Mouse (Mus musculus) G1E (cell line): Measurements from ENCODE around the gene Sumo2. TPM values are rescaled to one million over a fixed set of nuclear protein-coding genes. Genes with fewer than 3 reads are reported as not detected.

Source experiments
- ATAC-seq: 2 replicates; pipeline ENCODE4 v1.8.0; 2016; ENCODE audit warnings: mild to moderate bottlenecking; ENCODE audit not compliant: insufficient number of reproducible peaks, poor library complexity, low FRiP score, severe bottlenecking; ENCODE audit errors: extremely low read depth
- DNase-seq: peaks from one replicate; pipeline ENCODE4 v3.0.0; 2012; ENCODE audit warnings: low spot score
- H3K27me3 ChIP-seq: 2 replicates; pipeline ENCODE4 v1.6.1; 2012; ENCODE audit warnings: mild to moderate bottlenecking, low read length, inconsistent platforms; ENCODE audit not compliant: insufficient read depth
- H3K36me3 ChIP-seq: replicated peaks from 2 replicates; pipeline ENCODE3; 2012; ENCODE audit warnings: mild to moderate bottlenecking, inconsistent platforms
- H3K4me1 ChIP-seq: 2 replicates; pipeline ENCODE4 v1.6.1; 2012; ENCODE audit warnings: low read depth, low read length, inconsistent platforms, mixed read lengths; ENCODE audit not compliant: insufficient read depth
- H3K4me3 ChIP-seq: 2 replicates; pipeline ENCODE4 v1.5.1; 2012; ENCODE audit warnings: low read depth, mild to moderate bottlenecking, inconsistent platforms, low read length, moderate library complexity, mixed read lengths
- H3K9me3 ChIP-seq: replicated peaks from 2 replicates; pipeline ENCODE4 v1.6.1; 2012; ENCODE audit warnings: inconsistent platforms
- CTCF ChIP-seq: IDR thresholded peaks from 2 replicates; pipeline ENCODE4 v1.5.1; 2012; ENCODE audit warnings: low read depth, low read length, inconsistent platforms, mixed read lengths
- GATA1 ChIP-seq: IDR thresholded peaks from 2 replicates; pipeline ENCODE4 v1.6.1; 2012; ENCODE audit warnings: borderline replicate concordance, low read length, inconsistent platforms, mixed read lengths
- GATA2 ChIP-seq: IDR thresholded peaks from 2 replicates; pipeline ENCODE4 v1.6.1; 2012; ENCODE audit warnings: low read depth, low read length, inconsistent platforms, borderline replicate concordance
- POLR2AphosphoS5 ChIP-seq: IDR thresholded peaks from 2 replicates; pipeline ENCODE4 v1.6.1; 2012; ENCODE audit warnings: low read depth, low read length, inconsistent platforms; ENCODE audit not compliant: insufficient replicate concordance
- TAL1 ChIP-seq: conservative IDR thresholded peaks from 2 replicates; pipeline ENCODE4 v1.6.1; 2012; ENCODE audit warnings: low read depth, low read length, inconsistent platforms, mixed read lengths
- polyA plus RNA-seq: library from polyadenylated mRNA; stranded (reverse); fragments of >175 nt; gene quantifications from 2 replicates; pipeline ENCODE4 v1.2.3, GENCODE M21; 2012
- total RNA-seq, 2 experiments: library from RNA; stranded (forward) in 1 of 2; stranded (reverse) in 1 of 2; fragments of 200-1000 nt in 1 of 2; fragments of >200 nt in 1 of 2; fragmentation: Nextera tagmentation in 1 of 2; gene quantifications; 2 replicates each; pipeline ENCODE4 v1.2.3; 2014 to 2017

The Sumo2 gene
- total and polyA plus RNA-seq, 3 experiments, result 421 to 642 (median 491) TPM

DNA sequence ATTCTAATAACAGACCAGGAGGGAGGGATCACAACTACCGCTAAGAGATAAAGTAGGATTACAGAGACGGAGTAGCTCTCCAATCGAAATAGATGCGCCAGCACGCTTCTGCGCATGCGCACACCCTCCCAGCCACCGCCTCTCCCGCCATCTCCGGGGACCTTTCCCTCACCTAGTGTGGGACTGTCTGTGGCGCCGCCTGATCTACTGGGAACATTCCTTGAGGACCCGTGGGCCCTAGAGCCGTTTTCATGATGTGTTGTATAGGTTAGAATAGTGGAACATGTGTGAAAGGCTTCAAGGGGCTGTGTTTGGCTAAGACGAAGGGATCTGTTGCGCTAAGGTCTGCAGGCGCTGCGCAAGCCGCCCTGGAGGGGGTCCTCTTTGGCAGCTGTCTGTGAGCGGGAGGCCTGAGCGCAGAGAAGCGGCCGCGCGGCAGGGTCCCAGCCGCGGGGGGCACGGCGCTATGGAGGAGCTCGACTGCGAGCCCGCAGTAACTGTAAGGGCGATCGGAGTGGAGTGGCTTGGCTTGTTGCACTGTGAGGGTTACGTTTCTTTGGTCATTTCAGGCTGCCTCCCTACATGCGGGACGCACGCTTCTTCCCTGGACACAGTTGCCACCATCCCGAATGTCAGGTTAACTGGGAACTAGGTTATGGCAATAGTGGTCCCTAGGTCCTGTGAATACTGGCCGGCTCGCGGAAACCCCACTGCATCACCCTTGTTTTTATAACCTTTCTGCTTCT is 28.2 kb upstream of the Sumo2 start, which contains the start of gene Nup85:
Gene Nup85 (plus strand): TSS at position 371 of the 746 bp plus-strand sequence.
- DNase-seq, result peak; percentile 91
- Histone ChIP-seq H3K9me3 (no peaks in the 10 kb centered on the region), H3K4me1 (peaks cover 32% of the 10 kb centered on the region), H3K36me3 (peaks cover 39% of the 10 kb centered on the region), H3K27me3 (no peaks in the 10 kb centered on the region), H3K4me3 (peak within 1 kb of the TSS; percentile 83)
- peak; percentile 77 for ATAC-seq
- TF ChIP-seq POLR2AphosphoS5, result no peak
- TF ChIP-seq CTCF, result no peak
- TF ChIP-seq GATA2, result no peak
- no peak for TF ChIP-seq TAL1
- TF ChIP-seq GATA1, result no peak

DNA sequence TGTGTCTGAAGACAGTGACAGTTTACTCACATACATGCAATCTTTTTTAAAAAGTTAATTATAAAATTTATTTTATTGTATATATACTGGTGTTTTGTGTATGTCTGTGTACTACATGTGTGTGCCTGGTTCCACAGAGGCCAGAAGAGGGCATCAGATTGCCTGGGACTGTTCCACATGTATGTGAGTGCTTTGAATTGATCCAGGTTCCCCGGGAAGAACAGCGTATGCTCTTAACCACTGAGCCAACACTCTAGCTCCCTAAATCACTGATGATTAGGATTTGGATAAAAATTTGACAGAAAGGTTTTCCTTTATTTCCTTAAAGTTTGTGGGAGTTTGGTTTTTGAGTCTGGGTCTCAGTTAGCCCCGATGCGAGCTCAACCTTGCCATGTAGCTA is 27.3 kb upstream of the Sumo2 start:
- H3K4me1 ChIP-seq, result peaks cover 27% of the 10 kb centered on the region
- peaks cover 31% of the 10 kb centered on the region for H3K36me3 ChIP-seq
- H3K4me3 ChIP-seq, result peak overlapping the region; percentile 83
- H3K9me3 ChIP-seq, result no peaks in the 10 kb centered on the region
- no peak for TF ChIP-seq GATA2
- TF ChIP-seq GATA1, result no peak
- TF ChIP-seq POLR2AphosphoS5, result no peak
- TF ChIP-seq TAL1, result no peak
- TF ChIP-seq CTCF, result no peak
- no peaks in the 10 kb centered on the region for H3K27me3 ChIP-seq
- DNase-seq (no peak), ATAC-seq (no peak)

GRCm38 (mm10) chr11:115555717-115556116 is 19.6 kb upstream of the Sumo2 start:
- no peaks in the 10 kb centered on the region for H3K9me3 ChIP-seq
- no peak for TF ChIP-seq CTCF
- TF ChIP-seq POLR2AphosphoS5, result no peak
- no peak for TF ChIP-seq GATA1
- no peak for TF ChIP-seq GATA2
- no peak for TF ChIP-seq TAL1
- peaks cover 7% of the 10 kb centered on the region; the same call in 1 of the 2 replicates for H3K27me3 ChIP-seq
- H3K4me3 ChIP-seq, result no peak overlapping the region
- no peaks in the 10 kb centered on the region for H3K36me3 ChIP-seq
- no peak for DNase-seq
- H3K4me1 ChIP-seq, result peaks cover 9% of the 10 kb centered on the region
- no peak for ATAC-seq

DNA sequence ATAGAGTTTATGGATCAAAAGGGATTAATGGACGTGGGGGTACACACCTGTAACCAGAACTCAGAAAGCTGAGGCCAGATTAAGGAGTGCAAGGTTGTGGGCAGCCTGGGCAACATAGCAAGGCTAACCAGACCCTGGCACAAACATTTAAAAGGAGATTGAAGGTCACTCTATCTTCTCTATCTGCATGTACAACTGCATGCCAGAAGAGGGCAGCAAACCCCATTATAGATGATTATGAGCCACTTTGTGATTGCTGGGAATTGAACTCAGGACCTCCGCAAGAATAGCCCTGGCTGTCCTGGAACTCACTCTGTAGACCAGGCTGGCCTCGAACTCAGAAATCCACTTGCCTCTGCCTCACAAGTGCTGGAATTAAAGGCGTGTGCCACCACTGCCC is 16.7 kb upstream of the Sumo2 start:
- Histone ChIP-seq H3K9me3 (peaks cover 2% of the 10 kb centered on the region; the same call in 1 of the 2 replicates), H3K4me1 (peaks cover 4% of the 10 kb centered on the region; the same call in 1 of the 2 replicates), H3K4me3 (no peak overlapping the region), H3K27me3 (peaks cover 7% of the 10 kb centered on the region; the same call in 1 of the 2 replicates), H3K36me3 (no peaks in the 10 kb centered on the region)
- ATAC-seq (no peak), DNase-seq (no peak)
- no peak for TF ChIP-seq POLR2AphosphoS5
- no peak for TF ChIP-seq GATA1
- TF ChIP-seq CTCF, result peak; percentile 42; the same call in 1 of the 2 replicates

- Histone ChIP-seq H3K36me3 (no peaks in the 10 kb centered on the region), H3K27me3 (peaks cover 16% of the 10 kb centered on the region), H3K9me3 (no peaks in the 10 kb centered on the region), H3K4me3 (no peak overlapping the region), H3K4me1 (no peaks in the 10 kb centered on the region)
- no peak for DNase-seq
- no peak for TF ChIP-seq GATA1
- no peak for TF ChIP-seq TAL1
- no peak for TF ChIP-seq CTCF
- no peak for TF ChIP-seq GATA2
- no peak for TF ChIP-seq POLR2AphosphoS5
- no peak for ATAC-seq
These were observed 7.5 kb upstream of the Sumo2 start for GRCm38 (mm10) chr11:115543571-115543970.

- TF ChIP-seq TAL1 (no peak), CTCF (no peak), POLR2AphosphoS5 (no peak), GATA2 (no peak), GATA1 (no peak)
- Histone ChIP-seq H3K36me3 (peaks cover 13% of the 10 kb centered on the region), H3K27me3 (peaks cover 6% of the 10 kb centered on the region; the same call in 1 of the 2 replicates), H3K4me1 (peaks cover 19% of the 10 kb centered on the region), H3K4me3 (no peak overlapping the region), H3K9me3 (no peaks in the 10 kb centered on the region)
- no peak for ATAC-seq
- no peak for DNase-seq
These were observed 2.0 kb upstream of the Sumo2 start for GRCm38 (mm10) chr11:115538045-115538444.
